Mouse (Mus musculus) heart, embryonic 14.5 days (tissue): Measurements from ENCODE around the gene Cyp1b1. TPM values are rescaled to one million over a fixed set of nuclear protein-coding genes. Genes with fewer than 3 reads are reported as not detected.

Experiments
- ATAC-seq: fragments of 200-750 bp; cut with Nextera tagmentation; 2 replicates; pipeline ENCODE4 v1.8.0; 2017; ENCODE audit warnings: low read depth, moderate TSS enrichment; ENCODE audit not compliant: insufficient number of reproducible peaks, insufficient read depth, low FRiP score
- H3K27ac ChIP-seq, 2 experiments: fragments of 200-500 bp in 1 of 2; fragments of 300-500 bp in 1 of 2; sonication (generic) in 1 of 2; replicated peaks in 1 of 2; 2 replicates each; pipeline ENCODE4 v1.5.1; 2012 to 2014; ENCODE audit warnings: low read depth in 2 of 2, low read length in 2 of 2, control low read depth in 1 of 2, mild to moderate bottlenecking in 1 of 2, mixed read lengths in 1 of 2; ENCODE audit not compliant: control insufficient read depth in 1 of 2, insufficient read depth in 1 of 2
- H3K27me3 ChIP-seq: fragments of 300-500 bp; sonication (generic); 2 replicates; pipeline ENCODE4 v1.6.1; 2014; ENCODE audit warnings: mild to moderate bottlenecking, low read length, control low read depth; ENCODE audit not compliant: control insufficient read depth, insufficient read depth
- H3K36me3 ChIP-seq: fragments of 300-500 bp; sonication (generic); 2 replicates; pipeline ENCODE4 v1.6.1; 2014; ENCODE audit warnings: mild to moderate bottlenecking, control low read depth, low read length, mixed read lengths; ENCODE audit not compliant: control insufficient read depth, insufficient read depth
- H3K4me1 ChIP-seq, 2 experiments: fragments of 200-500 bp in 1 of 2; fragments of 300-500 bp in 1 of 2; sonication (generic) in 1 of 2; 2 replicates each; pipeline ENCODE4 v1.6.1; 2012 to 2014; ENCODE audit warnings: low read length in 2 of 2, control low read depth in 1 of 2, mixed read lengths in 1 of 2; ENCODE audit not compliant: control insufficient read depth in 2 of 2, insufficient read depth in 2 of 2
- H3K4me2 ChIP-seq: fragments of 300-500 bp; sonication (generic); 2 replicates; pipeline ENCODE4 v1.6.1; 2014; ENCODE audit warnings: mild to moderate bottlenecking, low read length
- H3K4me3 ChIP-seq, 2 experiments: fragments of 200-500 bp in 1 of 2; fragments of 300-500 bp in 1 of 2; sonication (generic) in 1 of 2; 2 replicates each; pipeline ENCODE4 v1.5.1; 2012 to 2014; ENCODE audit warnings: low read length in 2 of 2, mild to moderate bottlenecking in 2 of 2, control low read depth in 1 of 2, low read depth in 1 of 2, moderate library complexity in 1 of 2; ENCODE audit not compliant: control insufficient read depth in 1 of 2, insufficient read depth in 1 of 2
- H3K9ac ChIP-seq: fragments of 300-500 bp; sonication (generic); 2 replicates; pipeline ENCODE4 v1.6.1; 2014; ENCODE audit warnings: mild to moderate bottlenecking, low read length
- H3K9me3 ChIP-seq: fragments of 300-500 bp; sonication (generic); 2 replicates; pipeline ENCODE4 v1.6.1; 2016; ENCODE audit warnings: low read length, control low read depth; ENCODE audit not compliant: control insufficient read depth
- WGBS: fragments of 180-500 bp; shearing (Covaris S2); extraction: QIAGEN DNeasy Blood & Tissue Kit; methylation state at CpG from one replicate; pipeline ENCODE4 v1.1.7; 2014; 5-methylcytosine and 5-hydroxymethylcytosine counted together
- polyA plus RNA-seq: library from polyadenylated mRNA; unstranded; fragments of >200 nt; fragmentation: Nextera tagmentation; extraction: Ambion mirVana; gene quantifications from 2 replicates; pipeline ENCODE4 v1.2.1, GENCODE M21; 2014

Cyp1b1 gene
- polyA plus RNA-seq, 1 experiment from 2014 or later, result 1.1 TPM

DNA sequence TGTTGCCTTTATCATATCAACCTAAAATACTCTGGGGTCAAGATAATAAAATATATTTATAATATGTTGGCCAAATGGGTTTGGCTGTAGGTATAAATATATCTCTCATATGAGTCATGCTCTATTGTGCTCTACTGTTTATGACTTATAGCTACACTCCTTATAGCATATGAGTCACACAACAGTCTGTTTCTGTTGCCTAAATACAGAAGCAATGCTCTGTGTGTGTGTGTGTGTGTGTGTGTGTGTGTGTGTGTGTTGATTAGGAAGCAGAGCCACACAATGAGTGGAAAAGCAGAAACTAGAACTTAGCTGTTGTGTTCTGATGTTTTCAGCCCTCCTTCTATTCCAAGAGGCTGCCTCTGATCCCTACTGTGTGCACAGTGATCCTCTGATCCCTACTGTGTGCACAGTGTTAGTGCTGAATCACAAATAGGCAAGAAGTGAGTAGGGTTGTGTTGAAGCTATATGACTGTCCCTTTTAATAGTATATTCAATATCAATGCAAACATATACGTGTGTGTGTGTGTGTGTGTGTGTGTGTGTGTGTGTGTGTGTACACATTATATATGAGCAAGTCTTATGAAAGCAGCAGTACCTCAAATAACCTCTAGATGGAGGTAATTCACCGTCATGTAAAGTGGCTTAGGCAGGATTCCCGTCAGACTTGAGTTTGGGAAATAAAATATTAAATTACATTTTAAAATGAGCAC is 51.3 kb downstream of the Cyp1b1 start:
- Histone ChIP-seq H3K27ac (no peak overlapping the region), H3K9me3 (no peaks in the 10 kb centered on the region), H3K4me2 (no peak overlapping the region), H3K4me3 (no peak overlapping the region), H3K4me1 (no peaks in the 10 kb centered on the region), H3K9ac (no peak overlapping the region), H3K36me3 (no peaks in the 10 kb centered on the region), H3K27me3 (no peaks in the 10 kb centered on the region)
- 24% methylated on average over 3 of the region's 3 CpGs for WGBS
- ATAC-seq, result no peak

DNA sequence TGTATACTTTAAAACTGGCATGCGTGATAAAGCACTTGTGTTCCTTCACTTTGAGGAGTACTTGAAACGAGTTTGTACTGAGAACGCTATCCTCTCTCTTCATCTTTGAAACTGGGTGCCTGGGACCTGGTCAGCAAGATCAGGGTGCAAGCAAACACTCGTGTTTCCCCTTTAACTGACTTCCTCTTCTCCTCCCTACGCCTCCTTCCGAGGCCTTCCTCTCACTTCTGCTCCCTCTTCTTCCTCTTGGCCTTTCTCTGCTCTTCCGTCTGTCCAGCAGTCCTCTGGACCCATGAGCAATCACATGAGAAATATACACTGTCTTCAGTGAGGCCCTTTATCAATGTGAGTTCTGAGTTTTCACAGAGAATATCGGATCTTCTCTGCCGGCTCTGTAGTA is 53.0 kb downstream of the Cyp1b1 start:
- Histone ChIP-seq H3K4me2 (no peak overlapping the region), H3K4me1 (peaks cover 2 to 5% of the 10 kb centered on the region in 2 experiments; a peak in 1 of 4 replicates), H3K36me3 (no peaks in the 10 kb centered on the region), H3K27ac (no peak overlapping the region), H3K9me3 (no peaks in the 10 kb centered on the region), H3K9ac (no peak overlapping the region), H3K27me3 (no peaks in the 10 kb centered on the region), H3K4me3 (no peak overlapping the region)
- 78% methylated on average over 9 of the region's 9 CpGs for WGBS
- ATAC-seq, result no peak

DNA sequence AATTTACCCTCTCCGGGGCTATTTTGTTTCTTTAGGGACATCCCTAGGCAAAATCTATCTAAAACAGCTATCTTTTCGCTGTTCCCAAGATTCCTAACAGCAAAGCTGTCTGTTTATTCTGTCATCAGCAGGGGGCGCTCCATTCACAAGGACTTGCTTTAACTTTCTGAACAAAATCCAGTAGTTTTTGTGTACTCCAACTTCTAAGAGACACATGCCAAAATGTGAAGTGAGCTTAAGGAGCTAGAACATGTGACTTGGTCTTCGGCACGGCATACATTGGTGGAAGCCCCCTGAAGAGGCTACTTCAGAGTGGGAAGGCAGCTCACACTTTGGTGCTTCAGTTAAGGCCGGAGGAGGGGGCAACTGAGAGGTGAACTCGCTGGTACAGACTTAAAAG is 53.5 kb downstream of the Cyp1b1 start:
- no peak overlapping the region for H3K27ac ChIP-seq
- peaks cover 2 to 5% of the 10 kb centered on the region in 2 experiments; a peak in 1 of 4 replicates for H3K4me1 ChIP-seq
- ATAC-seq, result no peak
- H3K4me3 ChIP-seq, result no peak overlapping the region
- no peaks in the 10 kb centered on the region for H3K36me3 ChIP-seq
- no peaks in the 10 kb centered on the region for H3K27me3 ChIP-seq
- H3K4me2 ChIP-seq, result no peak overlapping the region
- H3K9me3 ChIP-seq, result no peaks in the 10 kb centered on the region
- 46% methylated on average over 7 of the region's 7 CpGs for WGBS
- no peak overlapping the region for H3K9ac ChIP-seq

DNA sequence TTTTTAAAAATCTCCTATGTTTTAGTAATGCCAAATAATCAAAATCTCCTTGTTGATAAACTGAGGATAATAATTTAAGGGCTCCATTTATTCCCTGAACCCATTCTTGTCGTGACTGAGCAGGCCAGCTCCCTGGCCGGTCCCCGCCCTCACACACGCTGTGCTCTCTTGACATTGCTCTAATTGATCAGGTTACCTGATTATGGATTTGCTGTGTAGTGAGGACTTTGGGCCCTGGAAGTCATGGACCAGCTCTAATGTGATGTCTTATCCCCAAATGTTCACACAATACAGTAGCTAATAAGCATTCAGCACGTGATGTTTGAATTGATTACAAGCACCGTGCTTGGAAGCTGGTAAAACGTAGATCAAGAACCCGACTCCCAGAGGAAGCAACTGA is 56.0 kb downstream of the Cyp1b1 start:
- H3K4me2 ChIP-seq, result no peak overlapping the region
- no peak overlapping the region for H3K4me3 ChIP-seq
- H3K27ac ChIP-seq, result no peak overlapping the region
- WGBS, result 68% methylated on average over 8 of the region's 8 CpGs
- H3K9me3 ChIP-seq, result no peaks in the 10 kb centered on the region
- no peaks in the 10 kb centered on the region for H3K36me3 ChIP-seq
- H3K9ac ChIP-seq, result no peak overlapping the region
- H3K4me1 ChIP-seq, result peaks cover 2 to 5% of the 10 kb centered on the region in 2 experiments; a peak in 1 of 4 replicates
- ATAC-seq, result no peak
- no peaks in the 10 kb centered on the region for H3K27me3 ChIP-seq

DNA sequence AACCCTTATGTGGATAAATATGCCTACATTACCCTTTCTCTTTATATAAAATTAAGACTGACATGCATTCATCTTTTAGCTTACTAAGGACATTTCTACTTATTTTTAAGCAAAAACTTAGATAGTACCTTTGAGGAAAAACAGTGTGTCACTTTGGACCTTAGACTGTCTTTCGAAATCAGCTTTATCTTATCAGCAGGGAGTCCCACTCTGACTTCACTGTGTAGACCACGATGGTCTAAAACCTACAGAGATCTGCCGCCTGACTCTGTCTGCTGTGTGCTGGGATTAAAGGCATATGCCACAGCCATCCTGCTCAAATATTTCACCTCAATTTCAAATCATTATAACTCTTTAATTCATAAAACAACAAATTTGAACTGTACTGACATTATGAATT is 56.4 kb downstream of the Cyp1b1 start:
- Histone ChIP-seq H3K27me3 (no peaks in the 10 kb centered on the region), H3K27ac (no peak overlapping the region), H3K9ac (no peak overlapping the region), H3K4me3 (no peak overlapping the region), H3K9me3 (no peaks in the 10 kb centered on the region), H3K36me3 (no peaks in the 10 kb centered on the region), H3K4me2 (no peak overlapping the region), H3K4me1 (peaks cover 2 to 5% of the 10 kb centered on the region in 2 experiments; a peak in 1 of 4 replicates)
- 30% methylated on average over 3 of the region's 3 CpGs for WGBS
- no peak for ATAC-seq

DNA sequence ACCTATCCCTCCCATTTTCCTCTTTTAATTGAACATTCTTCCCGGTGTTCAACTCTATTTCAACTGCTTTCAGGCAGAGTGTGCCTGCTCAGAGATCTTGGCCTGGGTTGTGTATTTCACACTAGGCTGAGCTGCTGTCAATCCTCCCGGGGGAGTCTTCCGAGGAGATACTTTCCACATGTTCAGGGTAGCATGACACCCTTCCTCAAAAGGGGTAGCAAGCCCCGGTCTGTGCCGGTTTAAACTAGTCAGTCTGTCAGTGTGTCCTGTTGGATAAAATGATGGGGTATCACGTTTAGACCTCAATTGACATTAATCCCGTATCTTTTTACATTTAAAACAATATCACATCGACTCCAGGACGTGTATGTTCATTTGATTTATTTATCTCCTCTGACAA is 57.1 kb downstream of the Cyp1b1 start:
- no peak for ATAC-seq

DNA sequence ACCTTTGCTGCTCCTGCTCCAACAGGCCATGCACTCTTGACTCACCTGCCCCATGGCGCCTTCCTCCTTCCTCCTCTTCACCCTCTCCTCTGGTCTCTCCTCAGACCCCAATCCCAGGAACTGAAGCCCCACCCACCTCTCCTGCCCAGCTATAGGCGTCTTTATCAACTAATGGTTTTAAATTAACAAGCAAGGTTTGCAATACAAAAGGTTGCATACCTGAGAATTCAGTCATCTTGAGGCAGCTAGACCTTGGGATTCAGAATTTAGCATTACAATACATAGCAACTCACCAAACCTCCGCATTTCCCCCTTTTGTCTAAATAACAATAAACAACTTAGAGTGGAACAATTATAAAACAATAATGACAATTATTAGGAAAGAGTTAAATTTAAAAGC is 60.7 kb downstream of the Cyp1b1 start:
- ATAC-seq, result no peak
- WGBS, result 77% methylated on average over 3 of the region's 3 CpGs
- no peaks in the 10 kb centered on the region for H3K36me3 ChIP-seq

More for the DNA sequence above, 57.1 kb downstream of the Cyp1b1 start:
- no peak overlapping the region for H3K4me2 ChIP-seq
- H3K27ac ChIP-seq, result no peak overlapping the region
- no peak overlapping the region for H3K4me3 ChIP-seq
- H3K27me3 ChIP-seq, result no peaks in the 10 kb centered on the region
- no peaks in the 10 kb centered on the region for H3K9me3 ChIP-seq
- no peaks in the 10 kb centered on the region for H3K36me3 ChIP-seq
- H3K4me1 ChIP-seq, result peaks cover 2 to 5% of the 10 kb centered on the region in 2 experiments; a peak in 1 of 4 replicates
- WGBS, result 29% methylated on average over 9 of the region's 9 CpGs
- H3K9ac ChIP-seq, result no peak overlapping the region

DNA sequence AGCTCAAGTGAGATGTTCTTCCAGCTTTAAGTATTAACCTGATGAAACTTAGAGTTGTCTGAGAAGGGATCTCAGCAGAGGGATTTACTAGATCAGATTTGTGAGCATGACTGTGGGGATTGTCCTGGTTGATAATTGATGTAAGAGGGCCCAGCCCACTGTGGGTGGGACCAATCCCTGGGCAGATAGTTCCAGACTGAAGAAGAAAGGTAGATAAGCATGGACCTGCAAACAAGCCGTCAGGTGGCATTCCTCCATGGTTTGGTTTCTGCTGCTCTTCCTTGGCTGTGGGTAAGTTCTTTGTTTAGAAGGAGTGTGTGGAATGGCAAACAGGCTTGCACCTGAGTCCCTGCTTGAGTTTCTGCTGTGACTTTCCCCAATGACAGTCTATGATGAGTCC is 61.7 kb downstream of the Cyp1b1 start:
- Histone ChIP-seq H3K4me3 (no peak overlapping the region), H3K4me1 (peaks cover 2 to 5% of the 10 kb centered on the region in 2 experiments; a peak in 1 of 4 replicates), H3K9me3 (no peaks in the 10 kb centered on the region), H3K9ac (no peak overlapping the region), H3K36me3 (no peaks in the 10 kb centered on the region), H3K4me2 (no peak overlapping the region), H3K27me3 (no peaks in the 10 kb centered on the region), H3K27ac (no peak overlapping the region)
- no peak for ATAC-seq
- 69% methylated on average over 1 of the region's 1 CpGs for WGBS

More for the DNA sequence above, 60.7 kb downstream of the Cyp1b1 start:
- Histone ChIP-seq H3K4me1 (peaks cover 2 to 5% of the 10 kb centered on the region in 2 experiments; a peak in 1 of 4 replicates), H3K4me3 (no peak overlapping the region), H3K27me3 (no peaks in the 10 kb centered on the region), H3K9me3 (no peaks in the 10 kb centered on the region), H3K4me2 (no peak overlapping the region), H3K9ac (no peak overlapping the region), H3K27ac (no peak overlapping the region)
